Comparison of ENCODE assay signal across 15 mouse cellular contexts in genomic region chr12:53581181-53581580, GRCm38 (mm10).
"Had no signal": no experiment of that assay in that cellular context is flagged by ENCODE, and none has a peak within 500 bp of the region (broad histone marks: within the 10 kb centered on the region; RNA-seq: fewer than 3 reads in every experiment).

No protein-coding gene starts in this region.

- H3K27me3 ChIP-seq: liver, embryonic 13.5 days; midbrain, embryonic 12.5 days; midbrain, embryonic 15.5 days; neural tube, embryonic 12.5 days; neural tube, embryonic 15.5 days had no signal

- H3K4me2 ChIP-seq: liver, embryonic 13.5 days; midbrain, embryonic 12.5 days; midbrain, embryonic 15.5 days; neural tube, embryonic 12.5 days; neural tube, embryonic 15.5 days had no signal

- H3K27ac ChIP-seq: left cerebral cortex, adult 2 months; liver, embryonic 13.5 days; midbrain, embryonic 12.5 days; midbrain, embryonic 15.5 days; neural tube, embryonic 12.5 days; neural tube, embryonic 15.5 days had no signal

- DNase-seq: kidney, postnatal 14 days; kidney, postnatal 4 days; layer of hippocampus, adult 9-11 months; liver, embryonic 13.5 days; lung, adult 2 months; lung, postnatal 14 days; lung, postnatal 4 days; thymus, adult 2 months; thymus, postnatal 14 days; thymus, postnatal 4 days had no signal

- H3K9ac ChIP-seq: liver, embryonic 13.5 days; midbrain, embryonic 12.5 days; midbrain, embryonic 15.5 days; neural tube, embryonic 12.5 days; neural tube, embryonic 15.5 days had no signal

- H3K4me1 ChIP-seq: liver, embryonic 13.5 days; midbrain, embryonic 12.5 days; midbrain, embryonic 15.5 days; neural tube, embryonic 15.5 days had no signal

- H3K4me3 ChIP-seq: left cerebral cortex, adult 2 months; liver, embryonic 13.5 days; midbrain, embryonic 12.5 days; midbrain, embryonic 15.5 days; neural tube, embryonic 12.5 days; neural tube, embryonic 15.5 days had no signal

- H3K9me3 ChIP-seq: liver, embryonic 13.5 days; midbrain, embryonic 12.5 days; midbrain, embryonic 15.5 days; neural tube, embryonic 12.5 days; neural tube, embryonic 15.5 days had no signal

- H3K36me3 ChIP-seq: liver, embryonic 13.5 days; midbrain, embryonic 12.5 days; midbrain, embryonic 15.5 days; neural tube, embryonic 12.5 days; neural tube, embryonic 15.5 days had no signal
